Mouse (Mus musculus) megakaryocyte, embryonic 14.5 days (primary cell): ENCODE measurements at regions not wholly inside any gene's neighbourhood (a gene's known extent, or its start where the extent isn't known, plus 50 kb on each side); places are given as distances from the start of the nearest gene placed in this dataset.

Source experiments
- FLI1 ChIP-seq: IDR thresholded peaks from 2 replicates; pipeline ENCODE4 v1.6.1; 2012; ENCODE audit warnings: low read length, inconsistent platforms, mixed read lengths
- GATA1 ChIP-seq: IDR thresholded peaks from 3 replicates; pipeline ENCODE4 v1.6.1; 2012; ENCODE audit warnings: mixed read lengths, low read length, inconsistent platforms, borderline replicate concordance

- TF ChIP-seq FLI1 (no peak), GATA1 (no peak)
These were observed 130.4 kb upstream of the Tab2 start for GRCm38 (mm10) chr10:8086442-8086841.
